Mouse (Mus musculus) MEL (cell line): ENCODE results near the gene Ecm2. TPM values are rescaled to one million over a fixed set of nuclear protein-coding genes. Genes with fewer than 3 reads are reported as not detected.

Source experiments
- DNase-seq: peaks from one replicate; pipeline ENCODE4 v3.0.0; 2011; ENCODE audit warnings: low read depth, low spot score
- H3K27ac ChIP-seq: 2 replicates; pipeline ENCODE4 v1.5.1; 2012; ENCODE audit warnings: low read depth, mild to moderate bottlenecking, control low read depth, low read length, moderate library complexity; ENCODE audit not compliant: control insufficient read depth
- H3K27me3 ChIP-seq, 2 experiments: fragments of 150-350 bp in 1 of 2; sonication (generic) in 1 of 2; 2 replicates each; pipeline ENCODE4 v1.6.1; 2012; ENCODE audit warnings: low read length in 2 of 2, mild to moderate bottlenecking in 2 of 2, improper control_type of control experiment in 1 of 2, moderate library complexity in 1 of 2; ENCODE audit not compliant: insufficient read depth in 2 of 2, control insufficient read depth in 1 of 2
- H3K36me3 ChIP-seq, 2 experiments: 2 replicates each; pipeline ENCODE4 v1.6.1; 2012 to 2014; ENCODE audit warnings: low read length in 2 of 2, improper control_type of control experiment in 1 of 2, inconsistent platforms in 1 of 2, mild to moderate bottlenecking in 1 of 2; ENCODE audit not compliant: insufficient read depth in 2 of 2, control insufficient read depth in 1 of 2
- H3K4me1 ChIP-seq, 2 experiments: fragments of 150-350 bp in 1 of 2; sonication (generic) in 1 of 2; 2 replicates each; pipeline ENCODE4 v1.6.1; 2012; ENCODE audit warnings: low read length in 2 of 2, improper control_type of control experiment in 1 of 2, mild to moderate bottlenecking in 1 of 2; ENCODE audit not compliant: insufficient read depth in 2 of 2, control insufficient read depth in 1 of 2
- H3K4me3 ChIP-seq, 2 experiments: fragments of 150-350 bp in 1 of 2; sonication (generic) in 1 of 2; 2 replicates each; pipeline ENCODE4 v1.5.1; 2012; ENCODE audit warnings: low read depth in 2 of 2, low read length in 2 of 2, mild to moderate bottlenecking in 2 of 2, moderate library complexity in 2 of 2, control low read depth in 1 of 2, improper control_type of control experiment in 1 of 2; ENCODE audit not compliant: control insufficient read depth in 1 of 2, insufficient read depth in 1 of 2
- H3K79me2 ChIP-seq: 2 replicates; pipeline ENCODE4 v1.6.1; 2012; ENCODE audit warnings: mild to moderate bottlenecking, low read length, moderate library complexity; ENCODE audit not compliant: control insufficient read depth, poor library complexity, insufficient read depth
- H3K9ac ChIP-seq: 2 replicates; pipeline ENCODE4 v1.6.1; 2012; ENCODE audit warnings: low read depth, mild to moderate bottlenecking, control low read depth, low read length, moderate library complexity; ENCODE audit not compliant: control insufficient read depth, poor library complexity, severe bottlenecking
- H3K9me3 ChIP-seq: fragments of 150-350 bp; sonication (generic); replicated peaks from 2 replicates; pipeline ENCODE4 v1.6.1; 2012; ENCODE audit warnings: mild to moderate bottlenecking, low read length, improper control_type of control experiment, moderate library complexity; ENCODE audit not compliant: insufficient read depth
- CHD1 ChIP-seq: IDR thresholded peaks from 2 replicates; pipeline ENCODE4 v1.6.1; 2012; ENCODE audit warnings: low read depth, mild to moderate bottlenecking, inconsistent platforms, low read length, improper control_type of control experiment
- CTCF ChIP-seq, 3 experiments: IDR thresholded peaks in 2 of 3; conservative IDR thresholded peaks in 1 of 3; 2 replicates each; pipeline ENCODE4 v1.5.1; 2011 to 2012; ENCODE audit warnings: low read length in 3 of 3, low read depth in 2 of 3, mild to moderate bottlenecking in 2 of 3, improper control_type of control experiment in 1 of 3, inconsistent platforms in 1 of 3, mixed read lengths in 1 of 3, moderate library complexity in 1 of 3; ENCODE audit not compliant: control insufficient read depth in 1 of 3, insufficient read depth in 1 of 3, poor library complexity in 1 of 3, severe bottlenecking in 1 of 3
- ELF1 ChIP-seq: IDR thresholded peaks from 2 replicates; pipeline ENCODE4 v1.6.1; 2014; ENCODE audit warnings: low read depth, mild to moderate bottlenecking, inconsistent platforms, low read length, improper control_type of control experiment, moderate library complexity
- ETS1 ChIP-seq: IDR thresholded peaks from 2 replicates; pipeline ENCODE4 v1.6.1; 2012; ENCODE audit warnings: low read depth, mild to moderate bottlenecking, inconsistent platforms, low read length, improper control_type of control experiment, moderate library complexity
- GABPA ChIP-seq: IDR thresholded peaks from 2 replicates; pipeline ENCODE4 v1.6.1; 2012; ENCODE audit warnings: low read depth, mild to moderate bottlenecking, inconsistent platforms, low read length, improper control_type of control experiment, moderate library complexity
- JUND ChIP-seq: IDR thresholded peaks from 2 replicates; pipeline ENCODE4 v1.6.1; 2011; ENCODE audit warnings: low read depth, mild to moderate bottlenecking, improper control_type of control experiment, low read length
- MAX ChIP-seq: IDR thresholded peaks from 2 replicates; pipeline ENCODE4 v1.6.1; 2011; ENCODE audit warnings: low read length, improper control_type of control experiment
- MXI1 ChIP-seq: IDR thresholded peaks from 2 replicates; pipeline ENCODE4 v1.6.1; 2011; ENCODE audit warnings: mild to moderate bottlenecking, low read depth, low read length, improper control_type of control experiment
- MYB ChIP-seq: IDR thresholded peaks from 2 replicates; pipeline ENCODE4 v1.6.1; 2011; ENCODE audit warnings: mild to moderate bottlenecking, low read depth, low read length, improper control_type of control experiment
- MYC ChIP-seq: IDR thresholded peaks from 2 replicates; pipeline ENCODE4 v1.6.1; 2011; ENCODE audit warnings: low read depth, mild to moderate bottlenecking, low read length, improper control_type of control experiment, moderate library complexity
- NRF1 ChIP-seq: IDR thresholded peaks from 2 replicates; pipeline ENCODE4 v1.6.1; 2014; ENCODE audit warnings: low read depth, mild to moderate bottlenecking, inconsistent platforms, low read length, improper control_type of control experiment, moderate library complexity; ENCODE audit not compliant: poor library complexity, insufficient read depth, severe bottlenecking
- RAD21 ChIP-seq: IDR thresholded peaks from 2 replicates; pipeline ENCODE4 v1.6.1; 2011; ENCODE audit warnings: mild to moderate bottlenecking, low read depth, low read length, improper control_type of control experiment
- SIN3A ChIP-seq: IDR thresholded peaks from 2 replicates; pipeline ENCODE4 v1.6.1; 2012; ENCODE audit warnings: low read length, improper control_type of control experiment, inconsistent platforms
- TCF12 ChIP-seq: IDR thresholded peaks from 2 replicates; pipeline ENCODE4 v1.6.1; 2014; ENCODE audit warnings: low read depth, mild to moderate bottlenecking, inconsistent platforms, low read length, improper control_type of control experiment, moderate library complexity
- UBTF ChIP-seq: IDR thresholded peaks from 2 replicates; pipeline ENCODE4 v1.6.1; 2012; ENCODE audit warnings: low read depth, mild to moderate bottlenecking, inconsistent platforms, low read length, improper control_type of control experiment, moderate library complexity, borderline replicate concordance; ENCODE audit not compliant: insufficient read depth
- USF1 ChIP-seq: IDR thresholded peaks from 2 replicates; pipeline ENCODE4 v1.6.1; 2014; ENCODE audit warnings: low read depth, mild to moderate bottlenecking, inconsistent platforms, low read length, improper control_type of control experiment, moderate library complexity
- ZNF384 ChIP-seq: IDR thresholded peaks from 2 replicates; pipeline ENCODE4 v1.6.1; 2012; ENCODE audit warnings: low read depth, mild to moderate bottlenecking, inconsistent platforms, low read length, improper control_type of control experiment
- polyA plus RNA-seq, 2 experiments: library from polyadenylated mRNA; stranded (reverse) in 1 of 2; unstranded in 1 of 2; fragments of >175 nt in 1 of 2; fragments of >200 nt in 1 of 2; gene quantifications; 2 replicates each; pipeline versions ENCODE4 v1.2.1 to v1.2.4; 2012; ENCODE audit warnings: low replicate concordance in 2 of 2, low read depth in 1 of 2; ENCODE audit not compliant: insufficient read length in 2 of 2, insufficient read depth in 1 of 2, missing spikeins in 1 of 2
- total RNA-seq: library from RNA; depleted of rRNA; stranded (reverse); fragments of 300-350 nt; gene quantifications from 2 replicates; pipeline ENCODE4 v1.2.3, GENCODE M21; 2012

The Ecm2 gene
- total and polyA plus RNA-seq, 3 experiments, result 0.04 to 0.08 TPM; not detected in 1

DNA sequence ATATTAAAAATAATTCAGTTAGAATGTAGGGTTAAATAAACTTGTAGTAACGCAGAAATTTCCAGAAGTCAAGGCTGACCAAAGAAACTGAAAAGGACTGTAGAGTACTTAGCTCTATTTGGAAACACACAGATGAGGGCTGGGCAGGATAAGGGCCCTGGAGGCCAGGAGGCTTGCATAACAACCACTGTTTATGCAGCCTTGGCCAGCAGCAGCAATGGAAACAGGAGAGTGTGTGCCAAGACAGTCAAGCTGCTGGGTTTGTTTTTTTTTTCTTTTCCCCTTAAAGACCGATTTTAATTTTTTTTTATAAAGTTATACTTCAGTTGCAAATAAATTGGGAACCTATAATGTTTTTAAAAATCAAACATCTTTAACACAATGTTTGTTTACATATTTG, 24.6 kb upstream of the Ecm2 start:
- no peaks in the 10 kb centered on the region for H3K27me3 ChIP-seq
- no peaks in the 10 kb centered on the region for H3K36me3 ChIP-seq
- no peak for DNase-seq
- no peaks in the 10 kb centered on the region for H3K79me2 ChIP-seq
- H3K27ac ChIP-seq, result no peak overlapping the region
- no peak overlapping the region for H3K4me3 ChIP-seq
- no peaks in the 10 kb centered on the region for H3K4me1 ChIP-seq
- no peak for TF ChIP-seq JUND
- TF ChIP-seq MXI1, result no peak
- TF ChIP-seq CHD1, result no peak
- TF ChIP-seq ETS1, result no peak
- TF ChIP-seq USF1, result no peak
- TF ChIP-seq SIN3A, result no peak
- no peak for TF ChIP-seq ELF1
- TF ChIP-seq MYC, result no peak
- no peak for TF ChIP-seq TCF12
- no peak overlapping the region for H3K9ac ChIP-seq
- H3K9me3 ChIP-seq, result no peaks in the 10 kb centered on the region

DNA sequence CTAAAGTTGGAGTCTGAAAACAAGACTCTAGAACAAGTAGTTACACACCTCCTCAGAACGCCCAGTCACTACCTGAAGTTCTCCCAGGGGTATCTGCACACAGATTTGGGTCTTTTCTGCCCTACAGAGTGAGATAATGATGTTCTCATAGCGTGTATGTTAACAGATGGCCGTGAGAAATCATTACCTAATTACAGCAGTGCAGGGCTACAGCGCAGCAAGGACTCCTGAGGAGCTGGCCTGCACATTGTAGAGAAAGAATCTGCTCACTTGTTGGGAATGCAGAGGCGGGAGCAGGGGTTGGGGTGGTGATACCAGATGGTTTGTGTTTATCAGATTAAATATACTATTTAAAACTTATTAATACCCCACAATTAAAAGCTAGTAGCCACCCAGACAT, 24.1 kb upstream of the Ecm2 start:
- no peaks in the 10 kb centered on the region for H3K9me3 ChIP-seq
- H3K9ac ChIP-seq, result no peak overlapping the region
- no peak for TF ChIP-seq ZNF384
- TF ChIP-seq MAX, result no peak
- TF ChIP-seq NRF1, result no peak
- no peak for TF ChIP-seq ELF1
- TF ChIP-seq RAD21, result no peak
- no peak for TF ChIP-seq MYC
- TF ChIP-seq SIN3A, result no peak
- TF ChIP-seq GABPA, result no peak
- no peak for TF ChIP-seq CHD1
- TF ChIP-seq CTCF (IDR thresholded peaks at IDR 0.05 in 2 of 3, conservative IDR thresholded peaks at IDR 0.05 in 1 of 3; ENCODE audit: control insufficient read depth in 1 of 3, insufficient read depth in 1 of 3, low read depth in 2 of 3, low read length in 3 of 3, poor library complexity in 1 of 3, severe bottlenecking in 1 of 3), result no peak
- no peak for TF ChIP-seq UBTF
- TF ChIP-seq MYB, result no peak
- H3K4me3 ChIP-seq, result no peak overlapping the region
- no peaks in the 10 kb centered on the region for H3K79me2 ChIP-seq
- H3K36me3 ChIP-seq, result no peaks in the 10 kb centered on the region
- H3K27me3 ChIP-seq, result no peaks in the 10 kb centered on the region
- H3K4me1 ChIP-seq, result no peaks in the 10 kb centered on the region
- H3K27ac ChIP-seq, result no peak overlapping the region
- DNase-seq, result no peak
